Mouse (Mus musculus) myocyte (in vitro differentiated cells): ENCODE results near the gene Cfi.

Experiments used
- CEBPB ChIP-seq: IDR thresholded peaks from 2 replicates; pipeline ENCODE4 v1.6.1; 2011; ENCODE audit warnings: mild to moderate bottlenecking, moderate library complexity; ENCODE audit not compliant: poor library complexity, insufficient read depth, severe bottlenecking
- E2F4 ChIP-seq: IDR thresholded peaks from one replicate; pipeline ENCODE4 v1.6.1; 2011; ENCODE audit warnings: mild to moderate bottlenecking, control low read depth, moderate library complexity; ENCODE audit not compliant: insufficient read depth
- MAX ChIP-seq: IDR thresholded peaks from one replicate; pipeline ENCODE4 v1.6.1; 2011; ENCODE audit warnings: low read depth, mild to moderate bottlenecking, control low read depth
- MYOD1 ChIP-seq, 3 experiments: IDR thresholded peaks; one replicate each; pipeline ENCODE4 v1.6.1; 2011; ENCODE audit warnings: control low read depth in 2 of 3, low read depth in 2 of 3, mild to moderate bottlenecking in 2 of 3, moderate library complexity in 1 of 3; ENCODE audit not compliant: insufficient read length in 2 of 3, control insufficient read depth in 1 of 3
- MYOG ChIP-seq, 3 experiments: IDR thresholded peaks; one replicate each; pipeline ENCODE4 v1.6.1; 2011; ENCODE audit warnings: control low read depth in 2 of 3, low read depth in 2 of 3, mild to moderate bottlenecking in 2 of 3; ENCODE audit not compliant: insufficient read length in 2 of 3, control insufficient read depth in 1 of 3, insufficient read depth in 1 of 3
- POLR2A ChIP-seq: IDR thresholded peaks from one replicate; pipeline ENCODE4 v1.6.1; 2011; ENCODE audit warnings: low read depth, mild to moderate bottlenecking, control low read depth, moderate library complexity; ENCODE audit not compliant: insufficient read length
- POLR2AphosphoS2 ChIP-seq: IDR thresholded peaks from one replicate; pipeline ENCODE4 v1.6.1; 2011; ENCODE audit warnings: low read depth, control low read depth; ENCODE audit not compliant: insufficient read length
- REST ChIP-seq: IDR thresholded peaks from one replicate; pipeline ENCODE4 v1.6.1; 2011; ENCODE audit warnings: mild to moderate bottlenecking, control low read depth, moderate library complexity; ENCODE audit not compliant: insufficient read depth, insufficient read length
- SRF ChIP-seq: IDR thresholded peaks from one replicate; pipeline ENCODE4 v1.6.1; 2011; ENCODE audit warnings: low read depth; ENCODE audit not compliant: control insufficient read depth, insufficient read length
- TCF12 ChIP-seq: IDR thresholded peaks from one replicate; pipeline ENCODE4 v1.6.1; 2011; ENCODE audit warnings: mild to moderate bottlenecking, control low read depth; ENCODE audit not compliant: poor library complexity, insufficient read depth, severe bottlenecking
- TCF3 ChIP-seq: IDR thresholded peaks from one replicate; pipeline ENCODE4 v1.6.1; 2011; ENCODE audit warnings: low read depth, control low read depth; ENCODE audit not compliant: insufficient read length
- USF1 ChIP-seq: IDR thresholded peaks from one replicate; pipeline ENCODE4 v1.6.1; 2011; ENCODE audit warnings: low read depth, mild to moderate bottlenecking, control low read depth, moderate library complexity

DNA sequence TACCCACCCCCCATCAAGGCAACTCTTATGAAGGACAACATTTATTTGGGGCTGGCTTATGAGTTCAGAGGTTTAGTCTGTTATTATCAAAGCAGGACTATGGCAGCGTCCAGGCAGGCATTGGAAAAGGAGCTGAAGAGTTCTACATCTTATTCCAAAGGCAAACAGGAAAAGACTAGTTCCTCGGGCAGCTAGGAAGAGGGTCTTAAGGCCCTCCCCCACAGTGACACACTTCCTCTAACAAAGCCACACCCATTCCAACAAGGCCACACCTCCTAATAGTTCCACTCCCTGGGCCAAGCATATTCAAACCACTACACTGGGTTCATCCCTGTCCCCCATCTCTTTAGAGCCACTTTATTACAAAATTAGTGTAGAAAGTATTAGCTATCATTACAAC, 26.9 kb downstream of the Cfi start:
- TF ChIP-seq MAX (no peak), POLR2A (no peak), E2F4 (no peak), TCF3 (no peak), MYOD1 (IDR thresholded peaks at IDR 0.05; ENCODE audit: control insufficient read depth in 1 of 3, insufficient read length in 2 of 3, low read depth in 2 of 3) (no peak), TCF12 (no peak), POLR2AphosphoS2 (no peak), USF1 (no peak), MYOG (IDR thresholded peaks at IDR 0.05; ENCODE audit: control insufficient read depth in 1 of 3, insufficient read depth in 1 of 3, insufficient read length in 2 of 3, low read depth in 2 of 3) (no peak), SRF (no peak), REST (no peak), CEBPB (no peak)
